Mouse (Mus musculus): ENCODE data around the gene Catsperz. TPM values are rescaled to one million over a fixed set of nuclear protein-coding genes. Genes with fewer than 3 reads are reported as not detected.

Gene Catsperz
- polyA plus RNA-seq, 1 experiment from 2014 or later = 0.65 TPM

GRCm38 (mm10) chr19:6941372-6942248 lies 16.4 kb upstream of the Catsperz start, which contains the start of gene Bad:
Gene Bad (plus strand): TSS chr19:6941861.
- Histone ChIP-seq H3K27ac (ENCODE audit: low read depth, low read length) (peak within 1 kb of the TSS; percentile 96), H3K9me3 (ENCODE audit: control insufficient read depth) (no peaks in the 10 kb centered on the region), H3K4me3 (ENCODE audit: low read depth, low read length) (peak within 1 kb of the TSS; percentile 94), H3K4me1 (replicated peaks; ENCODE audit: control insufficient read depth, insufficient read depth, low read length) (no peaks in the 10 kb centered on the region), H3K9ac (ENCODE audit: low read depth, low read length) (peak within 1 kb of the TSS; percentile 57), H3K27me3 (replicated peaks; ENCODE audit: control insufficient read depth, insufficient read depth, low read length) (no peaks in the 10 kb centered on the region), H3K4me2 (replicated peaks; ENCODE audit: low read depth) (peak within 1 kb of the TSS; percentile 96), H3K36me3 (ENCODE audit: control insufficient read depth, insufficient read depth) (peaks cover 3% of the 10 kb centered on the region; the same call in 1 of the 2 replicates)
- ATAC-seq = peak; percentile 82
- WGBS = under 1% methylated on average over 83 of the region's 83 CpGs
- TF ChIP-seq CTCF (IDR thresholded peaks at IDR 0.05; ENCODE audit: low read depth) = peak; percentile 38

- Histone ChIP-seq H3K4me2 (replicated peaks; ENCODE audit: low read depth) (peak overlapping the region; percentile 96), H3K9me3 (ENCODE audit: control insufficient read depth) (no peaks in the 10 kb centered on the region), H3K4me1 (replicated peaks; ENCODE audit: control insufficient read depth, insufficient read depth, low read length) (no peaks in the 10 kb centered on the region), H3K27ac (ENCODE audit: low read depth, low read length) (0 out of 2 replicates have a peak overlapping the region, but pooled peaks have one; percentile 96), H3K36me3 (ENCODE audit: control insufficient read depth, insufficient read depth) (peaks cover 3% of the 10 kb centered on the region; the same call in 1 of the 2 replicates), H3K4me3 (ENCODE audit: low read depth, low read length) (peak overlapping the region; percentile 94), H3K9ac (ENCODE audit: low read depth, low read length) (peak overlapping the region; percentile 57), H3K27me3 (replicated peaks; ENCODE audit: control insufficient read depth, insufficient read depth, low read length) (peaks cover 6% of the 10 kb centered on the region; the same call in 1 of the 2 replicates)
- WGBS = 19% methylated on average over 28 of the region's 29 CpGs
- TF ChIP-seq CTCF (IDR thresholded peaks at IDR 0.05; ENCODE audit: low read depth) = no peak
- no peak for ATAC-seq
These were observed 15.5 kb upstream of the Catsperz start for GRCm38 (mm10) chr19:6940396-6941351.

- Histone ChIP-seq H3K9ac (ENCODE audit: low read depth, low read length) (no peak overlapping the region), H3K27me3 (replicated peaks; ENCODE audit: control insufficient read depth, insufficient read depth, low read length) (peaks cover 18% of the 10 kb centered on the region), H3K4me1 (replicated peaks; ENCODE audit: control insufficient read depth, insufficient read depth, low read length) (no peaks in the 10 kb centered on the region), H3K4me2 (replicated peaks; ENCODE audit: low read depth) (no peak overlapping the region), H3K9me3 (ENCODE audit: control insufficient read depth) (no peaks in the 10 kb centered on the region), H3K4me3 (ENCODE audit: low read depth, low read length) (no peak overlapping the region), H3K36me3 (ENCODE audit: control insufficient read depth, insufficient read depth) (no peaks in the 10 kb centered on the region; the same call in 1 of the 2 replicates), H3K27ac (ENCODE audit: low read depth, low read length) (peak overlapping the region; percentile 28; the same call in 1 of the 2 replicates)
- TF ChIP-seq CTCF (IDR thresholded peaks at IDR 0.05; ENCODE audit: low read depth) = no peak
- no peak for ATAC-seq
- WGBS = 89% methylated on average over 20 of the region's 20 CpGs
These were observed 14.2 kb upstream of the Catsperz start for GRCm38 (mm10) chr19:6939106-6940002.

GRCm38 (mm10) chr19:6937541-6938465 lies 12.6 kb upstream of the Catsperz start:
- ATAC-seq = no peak
- no peaks in the 10 kb centered on the region for H3K9me3 ChIP-seq (ENCODE audit: control insufficient read depth)
- no peak overlapping the region for H3K4me2 ChIP-seq (replicated peaks; ENCODE audit: low read depth)
- H3K9ac ChIP-seq (ENCODE audit: low read depth, low read length) = no peak overlapping the region
- no peak overlapping the region for H3K4me3 ChIP-seq (ENCODE audit: low read depth, low read length)
- WGBS = 82% methylated on average over 16 of the region's 16 CpGs
- H3K36me3 ChIP-seq (ENCODE audit: control insufficient read depth, insufficient read depth) = no peaks in the 10 kb centered on the region; the same call in 1 of the 2 replicates
- no peak overlapping the region for H3K27ac ChIP-seq (ENCODE audit: low read depth, low read length)
- H3K27me3 ChIP-seq (replicated peaks; ENCODE audit: control insufficient read depth, insufficient read depth, low read length) = peaks cover 33% of the 10 kb centered on the region
- no peak for TF ChIP-seq CTCF (IDR thresholded peaks at IDR 0.05; ENCODE audit: low read depth)
- H3K4me1 ChIP-seq (replicated peaks; ENCODE audit: control insufficient read depth, insufficient read depth, low read length) = peaks cover 6% of the 10 kb centered on the region

- H3K27me3 ChIP-seq (replicated peaks; ENCODE audit: control insufficient read depth, insufficient read depth, low read length) = peaks cover 45% of the 10 kb centered on the region
- peak; percentile 65 for TF ChIP-seq CTCF (IDR thresholded peaks at IDR 0.05; ENCODE audit: low read depth)
- 26% methylated on average over 3 of the region's 3 CpGs for WGBS
- no peak overlapping the region for H3K9ac ChIP-seq (ENCODE audit: low read depth, low read length)
- H3K4me2 ChIP-seq (replicated peaks; ENCODE audit: low read depth) = no peak overlapping the region
- no peak overlapping the region for H3K27ac ChIP-seq (ENCODE audit: low read depth, low read length)
- no peak overlapping the region for H3K4me3 ChIP-seq (ENCODE audit: low read depth, low read length)
- peaks cover 6% of the 10 kb centered on the region for H3K4me1 ChIP-seq (replicated peaks; ENCODE audit: control insufficient read depth, insufficient read depth, low read length)
- no peaks in the 10 kb centered on the region for H3K9me3 ChIP-seq (ENCODE audit: control insufficient read depth)
- H3K36me3 ChIP-seq (ENCODE audit: control insufficient read depth, insufficient read depth) = no peaks in the 10 kb centered on the region
- no peak for ATAC-seq
These were observed 11.1 kb upstream of the Catsperz start for GRCm38 (mm10) chr19:6936299-6936698.

Data from intestine, postnatal 0 days (tissue).